Mouse (Mus musculus): ENCODE results near the gene Pou6f2. TPM values are rescaled to one million over a fixed set of nuclear protein-coding genes. Genes with fewer than 3 reads are reported as not detected.

Pou6f2 gene
- polyA plus RNA-seq, 1 experiment from 2014 or later: 3.1 TPM

DNA sequence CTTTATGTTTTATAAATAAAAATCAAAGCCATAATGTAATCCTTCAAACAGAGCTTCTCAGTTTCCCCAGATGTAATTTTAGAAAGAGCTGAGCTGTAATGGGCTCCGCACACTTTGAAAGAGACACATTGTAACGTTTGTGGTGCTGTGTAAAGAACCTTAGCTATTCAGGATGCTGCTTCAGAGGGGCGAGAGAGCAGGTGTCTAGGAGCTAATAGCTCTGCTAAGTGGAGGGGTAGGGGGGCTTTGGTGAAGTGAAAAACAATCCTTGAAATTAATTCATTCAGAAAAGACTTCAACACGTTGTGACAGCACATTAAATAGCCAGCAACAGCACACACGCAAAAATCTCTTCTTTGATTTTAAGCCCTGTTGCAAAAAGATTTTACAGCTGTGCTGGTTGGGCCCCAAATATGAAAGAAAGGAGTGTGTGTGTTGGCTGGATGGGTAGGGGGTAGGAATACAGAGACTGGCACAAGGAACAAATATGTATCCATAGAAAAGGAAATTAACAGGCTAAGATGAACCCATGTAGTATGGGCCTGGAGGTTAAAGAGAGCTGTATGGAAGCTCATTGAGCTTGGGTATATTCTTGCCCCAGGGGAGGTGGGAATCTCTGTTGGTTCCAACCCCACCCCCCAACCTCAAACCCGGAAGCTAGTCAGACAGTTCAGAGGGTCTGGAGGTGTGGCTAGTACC lies 73.4 kb downstream of the Pou6f2 start:
- no peak for ATAC-seq (replicated peaks; ENCODE audit: insufficient number of reproducible peaks, low FRiP score, low TSS enrichment)
- H3K27ac ChIP-seq (ENCODE audit: low read depth, low read length): no peak overlapping the region
- 71% methylated on average over 6 of the region's 6 CpGs for WGBS (ENCODE audit: insufficient replicate concordance)
- H3K4me3 ChIP-seq (ENCODE audit: low read depth, low read length): no peak overlapping the region
- H3K4me2 ChIP-seq: no peak overlapping the region
- no peaks in the 10 kb centered on the region for H3K36me3 ChIP-seq (ENCODE audit: control insufficient read depth, insufficient read depth, low read length)
- no peaks in the 10 kb centered on the region for H3K9me3 ChIP-seq (replicated peaks; ENCODE audit: control insufficient read depth, low read length)
- H3K9ac ChIP-seq (ENCODE audit: low read depth, low read length): no peak overlapping the region
- no peaks in the 10 kb centered on the region for H3K27me3 ChIP-seq (ENCODE audit: control insufficient read depth, insufficient read depth, low read length)
- no peaks in the 10 kb centered on the region for H3K4me1 ChIP-seq (ENCODE audit: control insufficient read depth, insufficient read depth, low read length)

DNA sequence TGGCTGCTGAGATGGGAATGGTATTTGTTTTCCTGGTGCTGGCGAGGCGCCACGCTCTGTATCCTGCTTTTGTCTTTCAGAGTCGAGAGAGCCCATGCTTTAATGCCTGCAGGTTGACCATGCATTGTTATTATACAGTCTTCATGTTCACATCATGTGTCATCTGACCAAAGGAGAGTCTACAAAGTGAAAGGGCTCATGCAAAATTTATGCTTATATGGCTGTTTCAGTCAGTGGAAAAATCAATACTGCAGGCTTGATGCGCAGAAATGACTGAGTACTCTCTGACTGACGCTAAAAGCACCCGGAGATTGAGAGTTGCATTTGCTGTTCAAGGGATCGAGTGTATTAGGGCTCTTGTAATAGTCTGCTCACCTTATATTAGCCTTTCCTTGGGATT lies 74.1 kb downstream of the Pou6f2 start:
- no peak overlapping the region for H3K9ac ChIP-seq (ENCODE audit: low read depth, low read length)
- no peak overlapping the region for H3K27ac ChIP-seq (ENCODE audit: low read depth, low read length)
- no peaks in the 10 kb centered on the region for H3K36me3 ChIP-seq (ENCODE audit: control insufficient read depth, insufficient read depth, low read length)
- no peak overlapping the region for H3K4me3 ChIP-seq (ENCODE audit: low read depth, low read length)
- no peak for ATAC-seq (replicated peaks; ENCODE audit: insufficient number of reproducible peaks, low FRiP score, low TSS enrichment)
- 79% methylated on average over 8 of the region's 8 CpGs for WGBS (ENCODE audit: insufficient replicate concordance)
- H3K9me3 ChIP-seq (replicated peaks; ENCODE audit: control insufficient read depth, low read length): no peaks in the 10 kb centered on the region
- no peak overlapping the region for H3K4me2 ChIP-seq
- H3K4me1 ChIP-seq (ENCODE audit: control insufficient read depth, insufficient read depth, low read length): no peaks in the 10 kb centered on the region
- no peaks in the 10 kb centered on the region for H3K27me3 ChIP-seq (ENCODE audit: control insufficient read depth, insufficient read depth, low read length)

DNA sequence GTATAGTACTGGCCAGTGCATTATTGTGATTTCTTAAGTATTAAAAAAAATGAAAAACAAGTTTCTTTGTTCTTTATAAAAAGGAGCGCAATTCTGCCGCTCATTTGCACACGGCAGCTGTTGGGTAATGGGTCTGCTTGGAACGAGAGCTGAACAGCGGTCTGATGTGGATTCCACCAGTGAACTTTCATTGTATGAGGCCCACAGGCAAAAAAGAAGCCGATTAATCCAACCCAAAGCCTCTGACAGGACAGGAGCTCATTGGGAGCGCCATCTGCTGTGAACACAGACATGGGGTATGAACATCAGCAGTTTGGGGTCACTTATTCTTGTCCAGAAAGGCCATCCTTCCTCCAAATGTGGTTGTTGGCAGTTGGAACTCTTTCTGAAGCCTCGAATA lies 84.9 kb downstream of the Pou6f2 start:
- H3K27ac ChIP-seq (ENCODE audit: low read depth, low read length): no peak overlapping the region
- no peaks in the 10 kb centered on the region for H3K27me3 ChIP-seq (ENCODE audit: control insufficient read depth, insufficient read depth, low read length)
- H3K9me3 ChIP-seq (replicated peaks; ENCODE audit: control insufficient read depth, low read length): no peaks in the 10 kb centered on the region
- 81% methylated on average over 8 of the region's 8 CpGs for WGBS (ENCODE audit: insufficient replicate concordance)
- no peak for ATAC-seq (replicated peaks; ENCODE audit: insufficient number of reproducible peaks, low FRiP score, low TSS enrichment)
- H3K4me3 ChIP-seq (ENCODE audit: low read depth, low read length): no peak overlapping the region
- no peaks in the 10 kb centered on the region for H3K4me1 ChIP-seq (ENCODE audit: control insufficient read depth, insufficient read depth, low read length)
- H3K9ac ChIP-seq (ENCODE audit: low read depth, low read length): no peak overlapping the region
- no peaks in the 10 kb centered on the region for H3K36me3 ChIP-seq (ENCODE audit: control insufficient read depth, insufficient read depth, low read length)
- no peak overlapping the region for H3K4me2 ChIP-seq

DNA sequence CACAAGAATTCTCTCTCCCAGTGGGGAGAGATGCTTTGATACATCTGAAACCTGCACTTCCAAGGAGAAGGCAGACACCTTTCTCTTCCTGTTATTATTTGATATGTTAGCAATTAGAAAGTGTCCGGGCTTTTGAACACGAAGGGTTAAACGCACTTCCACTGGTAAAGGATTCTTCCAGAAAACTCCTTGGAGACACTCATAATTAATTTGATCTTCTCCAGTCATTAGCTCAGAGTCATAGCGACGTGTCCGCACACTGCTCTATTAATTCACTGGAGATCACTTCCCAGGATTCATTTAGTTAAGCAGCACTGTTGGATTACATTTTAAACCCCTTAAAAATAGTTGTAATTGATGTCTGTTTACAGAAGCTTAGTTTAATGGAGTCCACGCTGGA lies 88.5 kb downstream of the Pou6f2 start:
- no peak for ATAC-seq (replicated peaks; ENCODE audit: insufficient number of reproducible peaks, low FRiP score, low TSS enrichment)

DNA sequence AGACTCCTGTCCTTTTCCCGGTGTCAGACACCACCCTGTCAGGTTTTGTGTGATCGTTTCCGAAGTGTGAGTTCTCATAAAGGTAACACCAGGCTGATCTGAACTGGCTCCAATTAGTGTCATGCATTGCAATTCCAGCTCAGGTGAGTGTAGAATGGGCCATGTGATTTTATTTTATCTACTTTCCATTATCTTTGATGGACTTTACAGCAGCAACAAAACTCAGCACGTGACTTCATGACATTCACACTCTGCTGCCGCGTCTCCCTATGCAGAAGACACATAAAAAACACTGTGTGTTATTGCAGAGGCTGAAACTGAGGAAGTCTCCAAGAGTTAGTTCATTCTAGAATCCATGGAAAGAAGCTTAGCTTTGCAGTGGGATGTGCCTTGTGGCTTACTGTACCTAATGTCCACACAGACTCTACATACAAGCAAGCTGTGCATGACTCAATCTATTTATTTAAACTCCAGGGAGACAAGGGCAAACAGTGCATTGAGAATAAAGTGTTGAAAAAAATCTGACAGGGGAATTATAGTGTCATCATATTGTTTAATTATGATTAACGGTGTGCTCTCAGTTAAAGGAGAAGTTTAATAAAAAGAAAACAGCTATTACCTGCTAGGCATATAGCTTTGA lies 90.9 kb downstream of the Pou6f2 start:
- no peak overlapping the region for H3K4me2 ChIP-seq
- H3K9ac ChIP-seq (ENCODE audit: low read depth, low read length): no peak overlapping the region
- H3K4me3 ChIP-seq (ENCODE audit: low read depth, low read length): no peak overlapping the region
- no peaks in the 10 kb centered on the region for H3K27me3 ChIP-seq (ENCODE audit: control insufficient read depth, insufficient read depth, low read length)
- ATAC-seq (replicated peaks; ENCODE audit: insufficient number of reproducible peaks, low FRiP score, low TSS enrichment): no peak
- WGBS (ENCODE audit: insufficient replicate concordance): 81% methylated on average over 7 of the region's 7 CpGs
- no peaks in the 10 kb centered on the region for H3K9me3 ChIP-seq (replicated peaks; ENCODE audit: control insufficient read depth, low read length)
- no peaks in the 10 kb centered on the region for H3K4me1 ChIP-seq (ENCODE audit: control insufficient read depth, insufficient read depth, low read length)
- no peaks in the 10 kb centered on the region for H3K36me3 ChIP-seq (ENCODE audit: control insufficient read depth, insufficient read depth, low read length)
- H3K27ac ChIP-seq (ENCODE audit: low read depth, low read length): no peak overlapping the region

More for the DNA sequence above, 88.5 kb downstream of the Pou6f2 start:
- H3K4me1 ChIP-seq (ENCODE audit: control insufficient read depth, insufficient read depth, low read length): no peaks in the 10 kb centered on the region
- H3K9me3 ChIP-seq (replicated peaks; ENCODE audit: control insufficient read depth, low read length): no peaks in the 10 kb centered on the region
- no peak overlapping the region for H3K27ac ChIP-seq (ENCODE audit: low read depth, low read length)
- H3K9ac ChIP-seq (ENCODE audit: low read depth, low read length): no peak overlapping the region
- no peaks in the 10 kb centered on the region for H3K36me3 ChIP-seq (ENCODE audit: control insufficient read depth, insufficient read depth, low read length)
- no peaks in the 10 kb centered on the region for H3K27me3 ChIP-seq (ENCODE audit: control insufficient read depth, insufficient read depth, low read length)
- WGBS (ENCODE audit: insufficient replicate concordance): 72% methylated on average over 7 of the region's 7 CpGs
- H3K4me3 ChIP-seq (ENCODE audit: low read depth, low read length): no peak overlapping the region
- H3K4me2 ChIP-seq: no peak overlapping the region

DNA sequence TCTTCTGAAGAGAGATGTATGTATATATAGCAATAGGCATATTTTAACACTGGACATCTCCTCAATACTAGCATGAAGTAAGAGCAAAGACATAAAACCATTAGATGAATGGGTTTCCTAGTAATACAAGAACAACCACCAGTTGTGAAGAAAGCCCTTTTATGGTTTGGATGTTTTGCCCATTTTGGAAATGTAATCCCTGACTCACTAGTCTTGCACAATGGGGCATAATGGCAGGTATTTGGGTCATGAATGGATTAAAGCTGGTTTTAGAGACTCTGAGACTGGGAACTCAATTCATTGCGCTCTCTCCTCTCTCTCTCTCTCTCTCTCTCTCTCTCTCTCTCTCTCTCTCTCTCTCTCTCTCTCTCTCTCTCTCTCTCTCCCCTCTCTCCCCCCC lies 97.5 kb downstream of the Pou6f2 start:
- Histone ChIP-seq H3K9me3 (replicated peaks; ENCODE audit: control insufficient read depth, low read length) (no peaks in the 10 kb centered on the region), H3K27me3 (ENCODE audit: control insufficient read depth, insufficient read depth, low read length) (no peaks in the 10 kb centered on the region), H3K4me1 (ENCODE audit: control insufficient read depth, insufficient read depth, low read length) (no peaks in the 10 kb centered on the region), H3K27ac (ENCODE audit: low read depth, low read length) (no peak overlapping the region), H3K4me2 (no peak overlapping the region), H3K36me3 (ENCODE audit: control insufficient read depth, insufficient read depth, low read length) (no peaks in the 10 kb centered on the region), H3K9ac (ENCODE audit: low read depth, low read length) (no peak overlapping the region), H3K4me3 (ENCODE audit: low read depth, low read length) (no peak overlapping the region)
- 90% methylated on average over 1 of the region's 1 CpGs for WGBS (ENCODE audit: insufficient replicate concordance)
- ATAC-seq (replicated peaks; ENCODE audit: insufficient number of reproducible peaks, low FRiP score, low TSS enrichment): no peak

DNA sequence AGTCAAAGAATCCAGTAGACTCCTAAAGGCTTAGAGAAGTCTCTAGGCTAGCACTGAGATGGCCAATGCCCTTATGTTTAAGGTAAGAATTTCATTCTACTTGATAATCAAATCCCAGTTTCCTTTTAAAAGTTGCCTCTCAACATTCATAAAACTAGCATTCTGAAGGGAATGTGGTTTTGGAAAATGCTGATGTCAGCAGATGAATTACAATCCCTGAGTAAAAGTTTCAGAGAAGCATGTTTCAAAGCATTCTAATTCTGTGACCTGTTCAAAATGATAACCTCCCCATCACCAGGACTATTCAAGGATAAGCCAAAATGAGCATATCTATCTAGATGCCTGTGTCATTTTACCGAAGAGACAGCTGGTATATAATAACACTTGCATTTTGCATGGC lies 104.0 kb downstream of the Pou6f2 start:
- Histone ChIP-seq H3K9ac (ENCODE audit: low read depth, low read length) (no peak overlapping the region), H3K27ac (ENCODE audit: low read depth, low read length) (no peak overlapping the region), H3K36me3 (ENCODE audit: control insufficient read depth, insufficient read depth, low read length) (no peaks in the 10 kb centered on the region), H3K4me2 (no peak overlapping the region), H3K4me1 (ENCODE audit: control insufficient read depth, insufficient read depth, low read length) (no peaks in the 10 kb centered on the region), H3K9me3 (replicated peaks; ENCODE audit: control insufficient read depth, low read length) (no peaks in the 10 kb centered on the region), H3K27me3 (ENCODE audit: control insufficient read depth, insufficient read depth, low read length) (no peaks in the 10 kb centered on the region), H3K4me3 (ENCODE audit: low read depth, low read length) (no peak overlapping the region)
- WGBS (ENCODE audit: insufficient replicate concordance): 91% methylated on average over 1 of the region's 1 CpGs
- no peak for ATAC-seq (replicated peaks; ENCODE audit: insufficient number of reproducible peaks, low FRiP score, low TSS enrichment)

DNA sequence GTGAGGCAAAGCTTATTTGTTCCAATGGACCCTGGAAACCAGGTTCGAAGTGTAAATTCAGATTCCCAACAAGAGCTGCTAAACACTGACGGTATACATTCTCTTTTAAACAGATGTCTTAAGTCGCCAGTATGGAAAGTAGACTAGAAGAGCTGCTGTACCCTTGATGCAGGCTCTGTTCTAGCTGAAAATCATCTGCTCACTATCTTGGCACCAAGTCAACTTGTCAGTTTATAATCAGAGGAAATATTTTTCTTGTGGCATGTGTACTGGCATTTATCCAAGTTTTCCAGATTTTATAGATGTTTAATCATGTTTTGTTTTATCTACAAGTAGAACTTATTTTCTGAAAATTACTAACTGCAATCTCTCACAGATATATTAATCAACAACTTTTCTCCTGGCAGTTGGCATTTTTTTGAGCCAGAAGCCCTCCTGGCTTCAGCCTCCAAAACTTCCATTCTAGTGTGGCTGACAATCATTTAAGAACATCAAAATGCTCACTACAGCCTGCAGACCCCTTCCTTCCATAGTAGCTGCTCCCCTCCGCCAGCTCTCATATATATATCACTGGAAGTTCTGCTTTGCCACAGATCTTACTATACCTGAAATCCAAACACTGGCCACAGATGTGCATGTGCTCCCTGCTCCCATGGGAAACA lies 107.1 kb downstream of the Pou6f2 start:
- H3K27ac ChIP-seq (ENCODE audit: low read depth, low read length): no peak overlapping the region
- 74% methylated on average over 4 of the region's 4 CpGs for WGBS (ENCODE audit: insufficient replicate concordance)
- H3K36me3 ChIP-seq (ENCODE audit: control insufficient read depth, insufficient read depth, low read length): no peaks in the 10 kb centered on the region
- no peak overlapping the region for H3K4me3 ChIP-seq (ENCODE audit: low read depth, low read length)
- H3K4me1 ChIP-seq (ENCODE audit: control insufficient read depth, insufficient read depth, low read length): no peaks in the 10 kb centered on the region
- no peaks in the 10 kb centered on the region for H3K9me3 ChIP-seq (replicated peaks; ENCODE audit: control insufficient read depth, low read length)
- no peaks in the 10 kb centered on the region for H3K27me3 ChIP-seq (ENCODE audit: control insufficient read depth, insufficient read depth, low read length)
- no peak for ATAC-seq (replicated peaks; ENCODE audit: insufficient number of reproducible peaks, low FRiP score, low TSS enrichment)
- H3K9ac ChIP-seq (ENCODE audit: low read depth, low read length): no peak overlapping the region
- no peak overlapping the region for H3K4me2 ChIP-seq

Measured in heart, embryonic 11.5 days (tissue).